Comparison of ENCODE assay signal across 9 mouse cellular contexts in the genomic region with DNA sequence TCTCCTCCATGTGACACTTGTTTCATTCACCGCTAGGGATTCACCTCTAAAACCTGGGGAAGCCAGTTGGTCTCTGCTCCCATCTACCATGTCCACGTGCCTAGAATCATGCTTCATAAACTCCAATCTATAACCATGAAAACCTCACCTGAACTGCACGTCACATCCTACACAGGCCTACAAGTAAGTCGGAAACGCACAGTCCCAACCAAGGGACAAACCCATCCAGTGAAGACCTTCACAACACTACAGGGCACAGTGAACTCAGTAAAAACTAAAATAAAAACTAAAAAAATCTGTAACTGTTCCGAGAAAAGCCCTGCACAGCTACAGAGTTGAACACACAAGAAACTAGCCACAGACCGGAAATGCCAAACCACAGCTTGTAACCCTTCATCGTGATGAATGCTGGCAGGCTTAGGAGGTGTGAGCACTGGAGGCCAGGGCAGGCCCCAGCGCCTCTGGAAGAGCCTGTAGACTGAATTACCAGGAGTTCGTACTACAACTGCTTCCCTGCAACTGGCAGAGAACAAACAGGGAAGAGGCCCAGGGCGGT.
DNase-seq lines count a peak whose midpoint lies in the region; TF ChIP-seq lines count a peak whose summit lies in the region.
"Had no signal": no experiment of that assay in that cellular context is flagged by ENCODE, and none has a peak within 500 bp of the region (broad histone marks: within the 10 kb centered on the region; RNA-seq: fewer than 3 reads in every experiment).

No protein-coding gene starts in this region.

- H3K36me3 ChIP-seq in kidney, adult 2 months (ENCODE audit: control insufficient read depth, insufficient read depth, low read length) = no peaks in the 10 kb centered on the region
- H3K36me3 ChIP-seq in thymus, adult 2 months (ENCODE audit: control insufficient read depth, insufficient read depth, low read length) = no peaks in the 10 kb centered on the region

- no peaks in the 10 kb centered on the region for H3K27me3 ChIP-seq in kidney, adult 2 months (replicated peaks; ENCODE audit: control insufficient read depth, insufficient read depth, low read length)
- H3K27me3 ChIP-seq in thymus, adult 2 months (ENCODE audit: control insufficient read depth, insufficient read depth, low read length) = no peaks in the 10 kb centered on the region

- no peak overlapping the region for H3K27ac ChIP-seq in kidney, adult 2 months (ENCODE audit: insufficient read depth, low read depth, low read length)
- H3K27ac ChIP-seq in bone marrow, adult 2 months (ENCODE audit: control insufficient read depth, insufficient read depth, low read depth, low read length, poor library complexity) = peak overlapping the region; percentile 6; the same call in 1 of the 2 replicates
- no peak overlapping the region for H3K27ac ChIP-seq in thymus, adult 2 months (ENCODE audit: control insufficient read depth, insufficient read depth, low read length)
- H3K27ac ChIP-seq: hindbrain, embryonic 14.5 days had no signal

- H3K4me1 ChIP-seq in kidney, adult 2 months (ENCODE audit: control insufficient read depth, insufficient read depth, low read length) = no peaks in the 10 kb centered on the region
- H3K4me1 ChIP-seq in bone marrow, adult 2 months (ENCODE audit: control insufficient read depth, insufficient read depth, low read length) = peaks cover 25% of the 10 kb centered on the region
- H3K4me1 ChIP-seq in thymus, adult 2 months (replicated peaks; ENCODE audit: control insufficient read depth, insufficient read depth, low read length) = peaks cover 36% of the 10 kb centered on the region

- no peak for TF ChIP-seq CTCF in kidney, adult 2 months (conservative IDR thresholded peaks at IDR 0.05; ENCODE audit: insufficient read depth, insufficient read length, low read depth, low read length)
- no peak for TF ChIP-seq CTCF in bone marrow, adult 2 months (IDR thresholded peaks at IDR 0.05; ENCODE audit: control insufficient read depth, insufficient read depth, low read length)
- TF ChIP-seq CTCF in thymus, adult 2 months (IDR thresholded peaks at IDR 0.05; ENCODE audit: borderline replicate concordance, control insufficient read depth, extremely low read depth, insufficient read depth, low read length, poor library complexity) = 0 out of 2 replicates have a peak, but pooled peaks have one; percentile 21

- TF ChIP-seq POLR2A in kidney, adult 2 months (IDR thresholded peaks at IDR 0.05; ENCODE audit: low read depth, low read length) = no peak
- no peak for TF ChIP-seq POLR2A in bone marrow, adult 2 months (IDR thresholded peaks at IDR 0.05; ENCODE audit: borderline replicate concordance, control insufficient read depth, low read depth, low read length)
- TF ChIP-seq POLR2A in thymus, adult 2 months (IDR thresholded peaks at IDR 0.05; ENCODE audit: control insufficient read depth, extremely low read depth, insufficient read depth, low read length, poor library complexity) = no peak

- peak; percentile 42 for DNase-seq in kidney, adult 2 months
- DNase-seq in kidney, adult 11 months = no peak
- DNase-seq in lung, postnatal 36 days = peak; percentile 79
- DNase-seq in thymus, adult 2 months = peak; percentile 85
- DNase-seq in cerebellum, postnatal 36 days = no peak
- DNase-seq in ovary, postnatal 14 days (ENCODE audit: low spot score) = no peak
- no peak for DNase-seq in urinary bladder, postnatal 25 days (ENCODE audit: low spot score)

- H3K4me3 ChIP-seq in kidney, adult 2 months (ENCODE audit: insufficient read depth, low read depth, low read length) = no peak overlapping the region
- no peak overlapping the region for H3K4me3 ChIP-seq in bone marrow, adult 2 months (replicated peaks; ENCODE audit: control insufficient read depth, low read depth, low read length)
- H3K4me3 ChIP-seq in thymus, adult 2 months (ENCODE audit: control insufficient read depth, insufficient read depth, low read length) = no peak overlapping the region

- WGBS in kidney, adult 2 months = 76% methylated on average over 11 of the region's 11 CpGs
- WGBS in bone marrow, adult 2 months = 6% methylated on average over 11 of the region's 11 CpGs
- 9% methylated on average over 11 of the region's 11 CpGs for WGBS in thymus, adult 2 months

Comparison
In these comparisons a context has a peak if more than half of its experiments do, and no peak if none do; other contexts are left out.
1. DNase-seq: peak in kidney, adult 2 months (single experiment), lung, postnatal 36 days (single experiment) and thymus, adult 2 months (single experiment); none in kidney, adult 11 months (single experiment), cerebellum, postnatal 36 days (0 of 2), ovary, postnatal 14 days (single experiment) and urinary bladder, postnatal 25 days (single experiment).